Mouse (Mus musculus) heart, adult 2 months (tissue): ENCODE data around the gene Uck2.

Experiments
- CTCF ChIP-seq: fragments of 200-600 bp; IDR thresholded peaks from 2 replicates; pipeline ENCODE4 v1.8.1; 2022; ENCODE audit warnings: antibody characterized with exemption, mild to moderate bottlenecking, moderate library complexity
- EP300 ChIP-seq: fragments of 200-500 bp; IDR thresholded peaks from 2 replicates; pipeline ENCODE4 v1.6.1; 2011; ENCODE audit warnings: low read depth, low read length, control low read depth; ENCODE audit not compliant: insufficient read depth
- POLR2A ChIP-seq: fragments of 200-500 bp; IDR thresholded peaks from 2 replicates; pipeline ENCODE4 v1.6.1; 2011; ENCODE audit warnings: mild to moderate bottlenecking, low read depth, low read length, control low read depth; ENCODE audit not compliant: insufficient read depth

GRCm38 (mm10) chr1:167282768-167283167 lies 2.4 kb downstream of the Uck2 start:
- no peak for TF ChIP-seq EP300
- TF ChIP-seq POLR2A, result no peak
- no peak for TF ChIP-seq CTCF
